Mouse (Mus musculus) forebrain, embryonic 12.5 days (tissue): Measurements from ENCODE around the gene Prss27. TPM values are rescaled to one million over a fixed set of nuclear protein-coding genes. Genes with fewer than 3 reads are reported as not detected.

Source experiments
- ATAC-seq: fragments of 200-750 bp; cut with Nextera tagmentation; 2 replicates; pipeline ENCODE4 v1.8.0; 2017; ENCODE audit warnings: moderate TSS enrichment; ENCODE audit not compliant: low FRiP score
- H3K27ac ChIP-seq: fragments of 300-500 bp; sonication (generic); 2 replicates; pipeline ENCODE4 v1.5.1; 2016; ENCODE audit warnings: mild to moderate bottlenecking
- H3K27me3 ChIP-seq: fragments of 300-500 bp; sonication (generic); 2 replicates; pipeline ENCODE4 v1.6.1; 2016; ENCODE audit warnings: mild to moderate bottlenecking
- H3K36me3 ChIP-seq: fragments of 300-500 bp; sonication (generic); replicated peaks from 2 replicates; pipeline ENCODE4 v1.6.1; 2016; ENCODE audit warnings: mild to moderate bottlenecking
- H3K4me1 ChIP-seq: fragments of 300-500 bp; sonication (generic); 2 replicates; pipeline ENCODE4 v1.6.1; 2016
- H3K4me2 ChIP-seq: fragments of 300-500 bp; sonication (generic); 2 replicates; pipeline ENCODE4 v1.6.1; 2016; ENCODE audit warnings: mild to moderate bottlenecking, moderate library complexity
- H3K4me3 ChIP-seq: fragments of 300-500 bp; sonication (generic); replicated peaks from 2 replicates; pipeline ENCODE4 v1.5.1; 2016; ENCODE audit warnings: mild to moderate bottlenecking
- H3K9ac ChIP-seq: fragments of 300-500 bp; sonication (generic); 2 replicates; pipeline ENCODE4 v1.6.1; 2016; ENCODE audit warnings: mild to moderate bottlenecking
- H3K9me3 ChIP-seq: fragments of 300-500 bp; sonication (generic); 2 replicates; pipeline ENCODE4 v1.6.1; 2016
- WGBS: fragments of 180-500 bp; shearing (Covaris S2); methylation state at CpG from one replicate; pipeline ENCODE4 v1.1.7; 2016; 5-methylcytosine and 5-hydroxymethylcytosine counted together
- polyA plus RNA-seq: library from polyadenylated mRNA; unstranded; fragments of >200 nt; fragmentation: Nextera tagmentation; extraction: Ambion mirVana; gene quantifications from 2 replicates; pipeline ENCODE4 v1.2.1, GENCODE M21; 2016

Prss27 gene
- polyA plus RNA-seq: 0.26 and 0.31 TPM in 2 replicates

GRCm38 (mm10) chr17:24037844-24038243 is at the start of gene Prss27:
Gene Prss27 (plus strand): TSS chr17:24038144.
- H3K9me3 ChIP-seq: no peaks in the 10 kb centered on the region
- no peaks in the 10 kb centered on the region for H3K27me3 ChIP-seq
- no peak within 1 kb of the TSS for H3K4me3 ChIP-seq
- WGBS: 70% methylated on average over 4 of the region's 4 CpGs
- H3K36me3 ChIP-seq: no peaks in the 10 kb centered on the region
- H3K4me2 ChIP-seq: no peak within 1 kb of the TSS
- H3K4me1 ChIP-seq: no peaks in the 10 kb centered on the region
- H3K9ac ChIP-seq: no peak within 1 kb of the TSS
- no peak within 1 kb of the TSS for H3K27ac ChIP-seq
- no peak for ATAC-seq

- WGBS: 50% methylated on average over 2 of the region's 2 CpGs
- no peak for ATAC-seq
Measured at GRCm38 (mm10) chr17:23989802-23990201, 48.1 kb upstream of the Prss27 start.

GRCm38 (mm10) chr17:23992789-23993553 is 45.0 kb upstream of the Prss27 start:
- Histone ChIP-seq H3K4me3 (peak overlapping the region; percentile 27), H3K9ac (0 out of 2 replicates have a peak overlapping the region, but pooled peaks have one; percentile 46), H3K4me2 (peak overlapping the region; percentile 51), H3K27ac (no peak overlapping the region), H3K4me1 (peaks cover 10% of the 10 kb centered on the region), H3K36me3 (no peaks in the 10 kb centered on the region), H3K9me3 (no peaks in the 10 kb centered on the region), H3K27me3 (peaks cover 5% of the 10 kb centered on the region)
- WGBS: 70% methylated on average over 9 of the region's 9 CpGs
- peak; percentile 75 for ATAC-seq

More at GRCm38 (mm10) chr17:23989802-23990201, 48.1 kb upstream of the Prss27 start:
- Histone ChIP-seq H3K9me3 (no peaks in the 10 kb centered on the region), H3K27ac (no peak overlapping the region), H3K36me3 (no peaks in the 10 kb centered on the region), H3K27me3 (no peaks in the 10 kb centered on the region; the same call in 1 of the 2 replicates), H3K4me3 (no peak overlapping the region), H3K4me2 (no peak overlapping the region), H3K4me1 (peaks cover 13% of the 10 kb centered on the region), H3K9ac (no peak overlapping the region)

- WGBS: 11% methylated on average over 31 of the region's 31 CpGs
- Histone ChIP-seq H3K4me3 (peak overlapping the region; percentile 27), H3K36me3 (no peaks in the 10 kb centered on the region), H3K9me3 (no peaks in the 10 kb centered on the region), H3K27me3 (peaks cover 5% of the 10 kb centered on the region; the same call in 1 of the 2 replicates), H3K4me1 (peaks cover 10% of the 10 kb centered on the region), H3K27ac (no peak overlapping the region), H3K9ac (peak overlapping the region; percentile 46), H3K4me2 (peak overlapping the region; percentile 51)
- ATAC-seq: peak; percentile 91
Measured at GRCm38 (mm10) chr17:23993559-23994428, 44.1 kb upstream of the Prss27 start.

- no peak for ATAC-seq
- H3K4me2 ChIP-seq: no peak overlapping the region
- H3K9me3 ChIP-seq: no peaks in the 10 kb centered on the region
- H3K36me3 ChIP-seq: no peaks in the 10 kb centered on the region
- H3K4me3 ChIP-seq: no peak overlapping the region
- H3K9ac ChIP-seq: no peak overlapping the region
- H3K27me3 ChIP-seq: peaks cover 5% of the 10 kb centered on the region; the same call in 1 of the 2 replicates
- H3K27ac ChIP-seq: no peak overlapping the region
- 78% methylated on average over 7 of the region's 7 CpGs for WGBS
- peaks cover 10% of the 10 kb centered on the region for H3K4me1 ChIP-seq
Measured at GRCm38 (mm10) chr17:23994667-23995066, 43.3 kb upstream of the Prss27 start.

GRCm38 (mm10) chr17:23995421-23995820 is 42.5 kb upstream of the Prss27 start:
- H3K27me3 ChIP-seq: peaks cover 5% of the 10 kb centered on the region; the same call in 1 of the 2 replicates
- H3K9ac ChIP-seq: no peak overlapping the region
- H3K4me1 ChIP-seq: peaks cover 10% of the 10 kb centered on the region
- no peak overlapping the region for H3K27ac ChIP-seq
- no peak overlapping the region for H3K4me3 ChIP-seq
- no peaks in the 10 kb centered on the region for H3K36me3 ChIP-seq
- 33% methylated on average over 1 of the region's 1 CpGs for WGBS
- no peak overlapping the region for H3K4me2 ChIP-seq
- ATAC-seq: no peak
- H3K9me3 ChIP-seq: no peaks in the 10 kb centered on the region

- Histone ChIP-seq H3K27ac (no peak within 1 kb of the TSS), H3K4me2 (no peak within 1 kb of the TSS), H3K9me3 (no peaks in the 10 kb centered on the region), H3K4me1 (peaks cover 9% of the 10 kb centered on the region), H3K36me3 (no peaks in the 10 kb centered on the region), H3K27me3 (peaks cover 5% of the 10 kb centered on the region; the same call in 1 of the 2 replicates), H3K4me3 (no peak within 1 kb of the TSS), H3K9ac (no peak within 1 kb of the TSS)
- WGBS: 73% methylated on average over 2 of the region's 2 CpGs
- no peak for ATAC-seq
Measured at GRCm38 (mm10) chr17:23997901-23998300, 40.0 kb upstream of the Prss27 start, which contains the start of gene Prss22. Gene Prss22 (minus strand): TSS chr17:23998100.

- Histone ChIP-seq H3K27me3 (peaks cover 5% of the 10 kb centered on the region; the same call in 1 of the 2 replicates), H3K4me2 (no peak overlapping the region), H3K9me3 (no peaks in the 10 kb centered on the region), H3K4me1 (peaks cover 5% of the 10 kb centered on the region), H3K27ac (no peak overlapping the region), H3K4me3 (no peak overlapping the region), H3K36me3 (no peaks in the 10 kb centered on the region), H3K9ac (no peak overlapping the region)
- 77% methylated on average over 6 of the region's 6 CpGs for WGBS
- ATAC-seq: no peak
Measured at GRCm38 (mm10) chr17:23998383-23998782, 39.6 kb upstream of the Prss27 start.

GRCm38 (mm10) chr17:24000404-24000803 is 37.5 kb upstream of the Prss27 start:
- H3K27ac ChIP-seq: no peak overlapping the region
- H3K4me2 ChIP-seq: no peak overlapping the region
- no peak overlapping the region for H3K9ac ChIP-seq
- no peaks in the 10 kb centered on the region for H3K36me3 ChIP-seq
- peaks cover 3% of the 10 kb centered on the region; the same call in 1 of the 2 replicates for H3K27me3 ChIP-seq
- WGBS: 83% methylated on average over 5 of the region's 5 CpGs
- no peaks in the 10 kb centered on the region for H3K4me1 ChIP-seq
- ATAC-seq: no peak
- no peak overlapping the region for H3K4me3 ChIP-seq
- H3K9me3 ChIP-seq: no peaks in the 10 kb centered on the region

GRCm38 (mm10) chr17:24004071-24004665 is 33.8 kb upstream of the Prss27 start:
- ATAC-seq: no peak
- Histone ChIP-seq H3K4me1 (no peaks in the 10 kb centered on the region), H3K27ac (no peak overlapping the region), H3K27me3 (no peaks in the 10 kb centered on the region), H3K9me3 (no peaks in the 10 kb centered on the region), H3K4me2 (no peak overlapping the region), H3K36me3 (no peaks in the 10 kb centered on the region), H3K4me3 (no peak overlapping the region), H3K9ac (no peak overlapping the region)
- WGBS: 91% methylated on average over 14 of the region's 14 CpGs

GRCm38 (mm10) chr17:24005049-24005448 is 32.9 kb upstream of the Prss27 start:
- H3K27me3 ChIP-seq: no peaks in the 10 kb centered on the region
- H3K9me3 ChIP-seq: no peaks in the 10 kb centered on the region
- no peak overlapping the region for H3K4me2 ChIP-seq
- no peak overlapping the region for H3K9ac ChIP-seq
- H3K4me1 ChIP-seq: no peaks in the 10 kb centered on the region
- H3K36me3 ChIP-seq: no peaks in the 10 kb centered on the region
- no peak overlapping the region for H3K4me3 ChIP-seq
- no peak overlapping the region for H3K27ac ChIP-seq
- 92% methylated on average over 3 of the region's 3 CpGs for WGBS
- no peak for ATAC-seq

- Histone ChIP-seq H3K4me1 (no peaks in the 10 kb centered on the region), H3K4me2 (no peak overlapping the region), H3K9ac (no peak overlapping the region), H3K27ac (no peak overlapping the region), H3K9me3 (no peaks in the 10 kb centered on the region), H3K27me3 (no peaks in the 10 kb centered on the region), H3K36me3 (no peaks in the 10 kb centered on the region), H3K4me3 (no peak overlapping the region)
- WGBS: 46% methylated on average over 2 of the region's 2 CpGs
- ATAC-seq: no peak
Measured at GRCm38 (mm10) chr17:24006930-24007329, 31.0 kb upstream of the Prss27 start.
